Comparison of ENCODE assay signal across 8 mouse cellular contexts in genomic region chr11:113297765-113298164, GRCm38 (mm10).
A peak's percentile ranks its signal among the peaks of the same experiment; 100 is the strongest.
DNase-seq lines count a peak whose midpoint lies in the region; ATAC-seq and TF ChIP-seq lines count a peak whose summit lies in the region.

No protein-coding gene starts in this region.

- peak; percentile 68 for ATAC-seq in Patski

- peak; percentile 55 for DNase-seq in 3134 (ENCODE audit: extremely low read depth, insufficient read length, low spot score)
- DNase-seq in Patski (ENCODE audit: low read depth, low spot score): peak; percentile 44
- DNase-seq in cerebellum, adult 9-10 months: peak; percentile 71
- DNase-seq in frontal cortex, postnatal 10 days (ENCODE audit: low spot score in 2 of 2): peak; percentile 53 to 78
- DNase-seq in kidney, adult 18-20 months: peak; percentile 74
- DNase-seq in limb, embryonic 10.5 days (ENCODE audit: low spot score): peak; percentile 83
- DNase-seq in naive thymus-derived CD4-positive, alpha-beta T cell, adult 2 months (ENCODE audit: low read depth): peak; percentile 75

- 16% methylated on average over 2 of the region's 2 CpGs for WGBS in limb, embryonic 10.5 days

- no peaks in the 10 kb centered on the region for H3K27me3 ChIP-seq in Patski
- no peaks in the 10 kb centered on the region for H3K27me3 ChIP-seq in limb, embryonic 10.5 days (ENCODE audit: low read depth, poor library complexity, severe bottlenecking)
- no peaks in the 10 kb centered on the region for H3K27me3 ChIP-seq in testis, adult 2 months (ENCODE audit: control insufficient read depth, insufficient read depth, low read length)

- H3K27ac ChIP-seq in limb, embryonic 10.5 days: peak overlapping the region; percentile 11; the same call in 1 of the 2 replicates
- no peak overlapping the region for H3K27ac ChIP-seq in testis, adult 2 months (ENCODE audit: control insufficient read depth, insufficient read depth, low read depth, low read length)

- TF ChIP-seq POLR2A in testis, adult 2 months (IDR thresholded peaks at IDR 0.05; ENCODE audit: control insufficient read depth, low read depth, low read length): no peak

- no peaks in the 10 kb centered on the region for H3K36me3 ChIP-seq in limb, embryonic 10.5 days
- H3K36me3 ChIP-seq in testis, adult 2 months (ENCODE audit: control insufficient read depth, insufficient read depth, low read length): no peaks in the 10 kb centered on the region

- in situ Hi-C loops in Patski (cut with MboI; ENCODE audit: low pct_unique_long_range_greater_than_20kb): loop anchor here (5.0 kb wide), 4 partner anchors 120 to 515 kb away; no protein-coding TSS in a partner anchor

- TF ChIP-seq CTCF in Patski (IDR thresholded peaks at IDR 0.05): peak; percentile 98
- TF ChIP-seq CTCF in testis, adult 2 months (IDR thresholded peaks at IDR 0.05; ENCODE audit: control insufficient read depth, insufficient read depth, insufficient replicate concordance, low read depth, low read length): peak; percentile 83; the same call in 1 of the 2 replicates

- POLR2A ChIA-PET in Patski (lab: Charles Lee): interaction anchor here (0.7 kb wide), 1 partner anchor 36 kb away, joined by 3 read pairs; no protein-coding TSS in a partner anchor

- H3K4me3 ChIP-seq in limb, embryonic 10.5 days: no peak overlapping the region
- no peak overlapping the region for H3K4me3 ChIP-seq in testis, adult 2 months (ENCODE audit: control insufficient read depth, low read depth, low read length)

- CTCF ChIA-PET in Patski (lab: Charles Lee): interaction anchor here (0.5 to 5.2 kb wide), 21 partner anchors 10 to 335 kb away, joined by 3 to 30 read pairs (median 3); partner anchors contain the start of gene Sstr2

- H3K9me3 ChIP-seq in limb, embryonic 10.5 days (replicated peaks): no peaks in the 10 kb centered on the region

- peaks cover 61% of the 10 kb centered on the region for H3K4me1 ChIP-seq in limb, embryonic 10.5 days
- peaks cover 10% of the 10 kb centered on the region for H3K4me1 ChIP-seq in testis, adult 2 months (ENCODE audit: control insufficient read depth, insufficient read depth, low read length)
